Mouse (Mus musculus) hindbrain, postnatal 0 days (tissue): ENCODE measurements around the gene Sparcl1. TPM values are rescaled to one million over a fixed set of nuclear protein-coding genes. Genes with fewer than 3 reads are reported as not detected.

Experiments used
- ATAC-seq: fragments of 200-750 bp; cut with Nextera tagmentation; 2 replicates; pipeline ENCODE4 v1.8.0; 2017; ENCODE audit warnings: mild to moderate bottlenecking, moderate TSS enrichment, moderate library complexity
- DNase-seq: peaks from one replicate; pipeline ENCODE4 v3.0.0-alpha.2; 2015; ENCODE audit warnings: low spot score
- H3K27ac ChIP-seq: fragments of 300-500 bp; sonication (generic); 2 replicates; pipeline ENCODE4 v1.5.1; 2014; ENCODE audit warnings: mild to moderate bottlenecking
- H3K27me3 ChIP-seq: fragments of 300-500 bp; sonication (generic); 2 replicates; pipeline ENCODE4 v1.6.1; 2014; ENCODE audit warnings: low read length, mixed read lengths; ENCODE audit not compliant: insufficient read depth
- H3K36me3 ChIP-seq: fragments of 300-500 bp; sonication (generic); 2 replicates; pipeline ENCODE4 v1.6.1; 2014; ENCODE audit warnings: low read length, mixed read lengths; ENCODE audit not compliant: insufficient read depth
- H3K4me1 ChIP-seq: fragments of 300-500 bp; sonication (generic); 2 replicates; pipeline ENCODE4 v1.6.1; 2014; ENCODE audit warnings: antibody characterized with exemption, low read length, mixed read lengths; ENCODE audit not compliant: insufficient read depth
- H3K4me2 ChIP-seq: fragments of 300-500 bp; sonication (generic); 2 replicates; pipeline ENCODE4 v1.6.1; 2014; ENCODE audit warnings: low read depth, mild to moderate bottlenecking, low read length, moderate library complexity, mixed read lengths
- H3K4me3 ChIP-seq: fragments of 300-500 bp; sonication (generic); 2 replicates; pipeline ENCODE4 v1.5.1; 2014; ENCODE audit warnings: low read length
- H3K9ac ChIP-seq: fragments of 300-500 bp; sonication (generic); replicated peaks from 2 replicates; pipeline ENCODE4 v1.6.1; 2014; ENCODE audit warnings: mild to moderate bottlenecking, low read length, moderate library complexity, mixed read lengths
- H3K9me3 ChIP-seq: fragments of 300-500 bp; sonication (generic); 2 replicates; pipeline ENCODE4 v1.6.1; 2016; ENCODE audit warnings: low read length, mixed read lengths
- CTCF ChIP-seq: IDR thresholded peaks from 2 replicates; pipeline ENCODE4 v1.5.1; 2016; ENCODE audit warnings: antibody characterized with exemption, control low read depth, low read depth
- WGBS: fragments of 180-500 bp; shearing (Covaris S2); extraction: QIAGEN DNeasy Blood & Tissue Kit; methylation state at CpG from one replicate; pipeline ENCODE4 v1.1.7; 2014; 5-methylcytosine and 5-hydroxymethylcytosine counted together
- polyA plus RNA-seq: library from polyadenylated mRNA; unstranded; fragments of >200 nt; fragmentation: Nextera tagmentation; extraction: Ambion mirVana; gene quantifications from 2 replicates; pipeline ENCODE4 v1.2.1, GENCODE M21; 2015
- total RNA-seq: library from RNA; depleted of rRNA; stranded (reverse); fragments of >200 nt; gene quantifications from 2 replicates; pipeline ENCODE4 v1.2.3, GENCODE M21; 2014; rRNA removed

The Sparcl1 gene
- total RNA-seq: 660 and 723 TPM in 2 replicates
- polyA plus RNA-seq: 782 and 913 TPM in 2 replicates

GRCm38 (mm10) chr5:104113491-104114172 is at the start of gene Sparcl1:
Gene Sparcl1 (minus strand): TSS chr5:104113733.
- no peaks in the 10 kb centered on the region for H3K9me3 ChIP-seq
- H3K27ac ChIP-seq: peak within 1 kb of the TSS; percentile 91
- H3K27me3 ChIP-seq: no peaks in the 10 kb centered on the region
- peaks cover 36% of the 10 kb centered on the region for H3K4me1 ChIP-seq
- peak within 1 kb of the TSS; percentile 51 for H3K4me2 ChIP-seq
- peak; percentile 80 for DNase-seq
- H3K9ac ChIP-seq: peak within 1 kb of the TSS; percentile 55
- 3% methylated on average over 15 of the region's 15 CpGs for WGBS
- no peak for TF ChIP-seq CTCF
- peak within 1 kb of the TSS; percentile 41 for H3K4me3 ChIP-seq
- peak; percentile 72 for ATAC-seq
- no peaks in the 10 kb centered on the region for H3K36me3 ChIP-seq

GRCm38 (mm10) chr5:104161390-104161789 is 47.9 kb upstream of the Sparcl1 start:
- ATAC-seq: no peak
- DNase-seq: no peak

GRCm38 (mm10) chr5:104160581-104160980 is 47.0 kb upstream of the Sparcl1 start:
- no peaks in the 10 kb centered on the region for H3K9me3 ChIP-seq
- H3K4me2 ChIP-seq: no peak overlapping the region
- H3K4me1 ChIP-seq: no peaks in the 10 kb centered on the region
- H3K27ac ChIP-seq: no peak overlapping the region
- H3K9ac ChIP-seq: no peak overlapping the region
- H3K36me3 ChIP-seq: no peaks in the 10 kb centered on the region
- ATAC-seq: no peak
- WGBS: 69% methylated on average over 3 of the region's 3 CpGs
- H3K4me3 ChIP-seq: no peak overlapping the region
- H3K27me3 ChIP-seq: no peaks in the 10 kb centered on the region
- TF ChIP-seq CTCF: no peak
- DNase-seq: no peak

More at GRCm38 (mm10) chr5:104161390-104161789, 47.9 kb upstream of the Sparcl1 start:
- H3K27ac ChIP-seq: no peak overlapping the region
- H3K4me3 ChIP-seq: no peak overlapping the region
- no peaks in the 10 kb centered on the region for H3K36me3 ChIP-seq
- H3K4me2 ChIP-seq: no peak overlapping the region
- no peak for TF ChIP-seq CTCF
- H3K4me1 ChIP-seq: no peaks in the 10 kb centered on the region
- H3K27me3 ChIP-seq: no peaks in the 10 kb centered on the region
- no peak overlapping the region for H3K9ac ChIP-seq
- 75% methylated on average over 1 of the region's 1 CpGs for WGBS
- H3K9me3 ChIP-seq: no peaks in the 10 kb centered on the region

GRCm38 (mm10) chr5:104158332-104159052 is 45.0 kb upstream of the Sparcl1 start:
- Histone ChIP-seq H3K9ac (no peak overlapping the region), H3K27ac (peak overlapping the region; percentile 71), H3K4me2 (no peak overlapping the region), H3K4me3 (no peak overlapping the region), H3K9me3 (no peaks in the 10 kb centered on the region), H3K4me1 (no peaks in the 10 kb centered on the region), H3K27me3 (no peaks in the 10 kb centered on the region), H3K36me3 (no peaks in the 10 kb centered on the region)
- ATAC-seq: peak; percentile 92
- no peak for TF ChIP-seq CTCF
- 51% methylated on average over 7 of the region's 7 CpGs for WGBS
- DNase-seq: peak; percentile 76

GRCm38 (mm10) chr5:104157701-104158100 is 44.2 kb upstream of the Sparcl1 start:
- WGBS: 77% methylated on average over 7 of the region's 7 CpGs

GRCm38 (mm10) chr5:104150196-104150595 is 36.7 kb upstream of the Sparcl1 start:
- H3K4me1 ChIP-seq: no peaks in the 10 kb centered on the region
- H3K4me3 ChIP-seq: no peak overlapping the region
- DNase-seq: no peak
- H3K27ac ChIP-seq: no peak overlapping the region
- ATAC-seq: no peak
- 96% methylated on average over 6 of the region's 6 CpGs for WGBS
- no peak for TF ChIP-seq CTCF
- H3K9me3 ChIP-seq: no peaks in the 10 kb centered on the region
- H3K27me3 ChIP-seq: no peaks in the 10 kb centered on the region
- H3K36me3 ChIP-seq: no peaks in the 10 kb centered on the region
- no peak overlapping the region for H3K9ac ChIP-seq
- no peak overlapping the region for H3K4me2 ChIP-seq

More at GRCm38 (mm10) chr5:104157701-104158100, 44.2 kb upstream of the Sparcl1 start:
- Histone ChIP-seq H3K4me2 (no peak overlapping the region), H3K4me3 (no peak overlapping the region), H3K9ac (no peak overlapping the region), H3K27me3 (no peaks in the 10 kb centered on the region), H3K36me3 (no peaks in the 10 kb centered on the region), H3K9me3 (no peaks in the 10 kb centered on the region), H3K27ac (peak overlapping the region; percentile 71), H3K4me1 (no peaks in the 10 kb centered on the region)
- no peak for ATAC-seq
- no peak for TF ChIP-seq CTCF
- DNase-seq: peak; percentile 13
